Mouse (Mus musculus): Measurements from ENCODE around the gene Lbr. TPM values are rescaled to one million over a fixed set of nuclear protein-coding genes. Genes with fewer than 3 reads are reported as not detected.

Gene Lbr
- total RNA-seq, 2 experiments from 2014 or later = 15.6 to 17.9 TPM

GRCm38 (mm10) chr1:181853081-181853736 lies 10.4 kb upstream of the Lbr start:
- no peak for DNase-seq (ENCODE audit: low spot score in 2 of 2)

GRCm38 (mm10) chr1:181852466-181852865 lies 9.6 kb upstream of the Lbr start:
- DNase-seq (ENCODE audit: low spot score in 2 of 2) = no peak

GRCm38 (mm10) chr1:181851521-181852310 lies 8.9 kb upstream of the Lbr start:
- no peak for DNase-seq (ENCODE audit: low spot score in 2 of 2)

- no peak for DNase-seq (ENCODE audit: low spot score in 2 of 2)
These were observed 7.6 kb upstream of the Lbr start for GRCm38 (mm10) chr1:181850441-181850840.

GRCm38 (mm10) chr1:181848210-181848609 lies 5.4 kb upstream of the Lbr start:
- DNase-seq (ENCODE audit: low spot score in 2 of 2) = no peak

- no peak for DNase-seq (ENCODE audit: low spot score in 2 of 2)
These were observed 4.5 kb upstream of the Lbr start for GRCm38 (mm10) chr1:181847396-181847795.

GRCm38 (mm10) chr1:181845767-181846166 lies 2.9 kb upstream of the Lbr start:
- DNase-seq (ENCODE audit: low spot score in 2 of 2) = no peak

- DNase-seq (ENCODE audit: low spot score in 2 of 2) = no peak
These were observed 2.2 kb upstream of the Lbr start for GRCm38 (mm10) chr1:181844874-181845547.

GRCm38 (mm10) chr1:181841864-181842672 lies 778 bp downstream of the Lbr start:
- peak; percentile 96 for DNase-seq (ENCODE audit: low spot score in 2 of 2)

GRCm38 (mm10) chr1:181841396-181841795 lies 1.4 kb downstream of the Lbr start:
- no peak for DNase-seq (ENCODE audit: low spot score in 2 of 2)

GRCm38 (mm10) chr1:181839746-181840366 lies 3.0 kb downstream of the Lbr start:
- no peak for DNase-seq (ENCODE audit: low spot score in 2 of 2)

- no peak for DNase-seq (ENCODE audit: low spot score in 2 of 2)
These were observed 4.7 kb downstream of the Lbr start for GRCm38 (mm10) chr1:181838111-181838510.

- no peak for DNase-seq (ENCODE audit: low spot score in 2 of 2)
These were observed 9.7 kb downstream of the Lbr start for GRCm38 (mm10) chr1:181833143-181833542.

GRCm38 (mm10) chr1:181832720-181833119 lies 10.1 kb downstream of the Lbr start:
- DNase-seq (ENCODE audit: low spot score in 2 of 2) = no peak

- DNase-seq (ENCODE audit: low spot score in 2 of 2) = no peak
These were observed 14.5 kb downstream of the Lbr start for GRCm38 (mm10) chr1:181828365-181828764.

- no peak for DNase-seq (ENCODE audit: low spot score in 2 of 2)
These were observed 16.1 kb downstream of the Lbr start for GRCm38 (mm10) chr1:181826716-181827115.

GRCm38 (mm10) chr1:181811481-181812223 lies 31.2 kb downstream of the Lbr start:
- DNase-seq (ENCODE audit: low spot score in 2 of 2) = no peak

- DNase-seq (ENCODE audit: low spot score in 2 of 2) = no peak
These were observed 42.2 kb downstream of the Lbr start for GRCm38 (mm10) chr1:181800667-181801066.

GRCm38 (mm10) chr1:181799911-181800310 lies 42.9 kb downstream of the Lbr start:
- DNase-seq (ENCODE audit: low spot score in 2 of 2) = no peak

GRCm38 (mm10) chr1:181793541-181793940 lies 49.3 kb downstream of the Lbr start:
- no peak for DNase-seq (ENCODE audit: low spot score in 2 of 2)

Measured in adrenal gland, adult 18-20 months (tissue).